Mouse (Mus musculus) stomach, embryonic 15.5 days (tissue): ENCODE results near the gene Myo5c. TPM values are rescaled to one million over a fixed set of nuclear protein-coding genes. Genes with fewer than 3 reads are reported as not detected.

ENCODE experiments used
- ATAC-seq: fragments of 200-750 bp; cut with Nextera tagmentation; 2 replicates; pipeline ENCODE4 v1.8.0; 2017; ENCODE audit warnings: low read depth, moderate number of reproducible peaks, moderate TSS enrichment; ENCODE audit not compliant: insufficient read depth, low FRiP score
- H3K27ac ChIP-seq: fragments of 300-500 bp; sonication (generic); 2 replicates; pipeline ENCODE4 v1.5.1; 2015; ENCODE audit warnings: mild to moderate bottlenecking, inconsistent platforms
- H3K27me3 ChIP-seq: fragments of 300-500 bp; sonication (generic); replicated peaks from 2 replicates; pipeline ENCODE4 v1.6.1; 2015; ENCODE audit warnings: inconsistent platforms
- H3K36me3 ChIP-seq: fragments of 300-500 bp; sonication (generic); 2 replicates; pipeline ENCODE4 v1.6.1; 2015; ENCODE audit warnings: inconsistent platforms
- H3K4me1 ChIP-seq: fragments of 300-500 bp; sonication (generic); 2 replicates; pipeline ENCODE4 v1.6.1; 2015; ENCODE audit warnings: inconsistent platforms
- H3K4me2 ChIP-seq: fragments of 300-500 bp; sonication (generic); 2 replicates; pipeline ENCODE4 v1.6.1; 2015; ENCODE audit warnings: mild to moderate bottlenecking, inconsistent platforms
- H3K4me3 ChIP-seq: fragments of 300-500 bp; sonication (generic); replicated peaks from 2 replicates; pipeline ENCODE4 v1.5.1; 2015; ENCODE audit warnings: inconsistent platforms
- H3K9ac ChIP-seq: fragments of 300-500 bp; sonication (generic); 2 replicates; pipeline ENCODE4 v1.6.1; 2015; ENCODE audit warnings: inconsistent platforms
- H3K9me3 ChIP-seq: fragments of 300-500 bp; sonication (generic); 2 replicates; pipeline ENCODE4 v1.6.1; 2016; ENCODE audit warnings: inconsistent platforms
- WGBS: fragments of 180-500 bp; shearing (Covaris S2); methylation state at CpG from one replicate; pipeline ENCODE4 v1.1.7; 2015; 5-methylcytosine and 5-hydroxymethylcytosine counted together
- polyA plus RNA-seq: library from polyadenylated mRNA; unstranded; fragments of >200 nt; fragmentation: Nextera tagmentation; extraction: Ambion mirVana; gene quantifications from 2 replicates; pipeline ENCODE4 v1.2.1, GENCODE M21; 2015

Myo5c gene
- polyA plus RNA-seq, 1 experiment from 2014 or later = 11.3 TPM

DNA sequence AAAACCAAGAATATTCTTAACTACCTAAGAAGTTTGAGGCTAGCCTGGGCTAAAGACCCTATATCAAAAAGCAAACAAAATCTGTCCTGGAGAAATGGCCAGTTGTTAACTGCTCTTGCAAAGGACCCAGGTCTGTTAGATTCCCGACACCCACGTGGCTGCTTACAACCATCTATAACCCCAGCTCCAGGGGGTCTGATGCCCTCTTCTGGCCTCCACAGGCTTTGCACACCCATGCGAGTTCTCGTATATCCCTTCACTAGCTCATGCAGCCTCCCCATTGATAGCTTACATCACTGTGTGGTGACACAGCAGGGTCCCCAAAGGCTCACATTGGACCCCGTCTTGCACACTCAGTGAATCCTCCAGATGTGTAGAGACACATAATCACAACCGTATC, 53.5 kb downstream of the Myo5c start:
- Histone ChIP-seq H3K4me3 (no peak overlapping the region), H3K27me3 (no peaks in the 10 kb centered on the region), H3K4me2 (no peak overlapping the region), H3K9me3 (no peaks in the 10 kb centered on the region), H3K9ac (no peak overlapping the region), H3K27ac (no peak overlapping the region), H3K4me1 (no peaks in the 10 kb centered on the region), H3K36me3 (no peaks in the 10 kb centered on the region)
- no peak for ATAC-seq
- 84% methylated on average over 6 of the region's 6 CpGs for WGBS

DNA sequence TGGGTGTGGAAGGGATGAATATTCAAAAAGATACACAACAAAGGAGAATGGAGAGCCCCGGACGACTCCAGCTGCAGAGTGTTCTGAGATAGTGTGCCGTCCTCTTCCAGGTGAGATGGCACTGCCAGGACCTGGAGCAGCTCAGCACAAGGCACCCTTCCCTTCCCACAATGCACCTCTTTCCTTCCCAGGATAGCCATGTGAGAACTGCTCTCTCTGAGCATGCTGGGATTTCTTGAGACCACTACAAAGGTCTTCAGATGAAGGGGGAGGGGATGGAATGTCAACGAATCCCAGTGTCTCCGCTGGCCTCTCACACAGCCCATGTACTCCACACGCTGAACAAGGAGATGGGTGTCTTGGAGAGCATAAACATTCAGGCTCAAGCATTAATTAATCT, 55.8 kb downstream of the Myo5c start:
- Histone ChIP-seq H3K4me2 (no peak overlapping the region), H3K9me3 (no peaks in the 10 kb centered on the region), H3K36me3 (no peaks in the 10 kb centered on the region), H3K4me3 (no peak overlapping the region), H3K27me3 (no peaks in the 10 kb centered on the region), H3K4me1 (no peaks in the 10 kb centered on the region), H3K9ac (no peak overlapping the region), H3K27ac (no peak overlapping the region)
- ATAC-seq = no peak
- 56% methylated on average over 6 of the region's 6 CpGs for WGBS

DNA sequence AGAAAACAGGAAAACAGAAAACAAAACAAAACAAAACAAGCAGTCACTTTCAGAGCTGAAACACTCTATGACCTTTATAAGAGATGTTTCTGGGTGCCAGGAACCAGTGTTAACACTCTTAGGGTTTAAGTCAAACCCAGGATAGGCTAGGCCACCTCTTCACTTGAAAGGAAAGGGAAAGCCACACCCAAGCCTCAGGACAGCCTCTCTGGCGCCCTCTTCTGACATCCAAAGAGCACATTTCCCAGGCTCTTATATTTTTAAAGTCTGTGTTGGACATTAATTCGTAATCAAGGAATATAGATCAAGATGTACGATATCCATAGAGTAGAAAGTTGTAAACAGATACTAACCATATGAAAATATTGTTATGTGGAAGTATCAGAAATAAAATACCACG, 57.7 kb downstream of the Myo5c start:
- WGBS = 42% methylated on average over 4 of the region's 4 CpGs
- no peaks in the 10 kb centered on the region for H3K36me3 ChIP-seq

DNA sequence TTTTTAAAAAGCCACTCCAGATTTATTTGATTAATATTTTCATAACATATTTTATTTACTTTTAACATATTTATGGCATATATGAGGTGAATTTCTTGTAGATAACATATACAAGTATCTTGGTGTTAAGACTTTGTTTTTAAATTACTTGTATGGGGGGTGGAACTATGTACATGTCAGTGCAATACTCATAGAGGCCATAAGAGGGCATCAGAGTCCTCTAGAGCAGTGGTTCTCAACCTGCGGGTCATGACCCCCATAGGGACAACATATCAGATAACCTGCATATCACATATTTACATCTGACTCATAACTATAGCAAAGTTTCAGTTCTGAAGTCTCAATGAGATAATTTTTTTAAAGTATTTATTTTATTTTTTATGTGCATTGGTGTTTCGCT, 67.5 kb downstream of the Myo5c start:
- Histone ChIP-seq H3K9ac (no peak overlapping the region), H3K27ac (no peak overlapping the region), H3K4me1 (no peaks in the 10 kb centered on the region), H3K27me3 (no peaks in the 10 kb centered on the region), H3K4me3 (no peak overlapping the region), H3K4me2 (no peak overlapping the region), H3K9me3 (no peaks in the 10 kb centered on the region), H3K36me3 (no peaks in the 10 kb centered on the region)
- WGBS = 81% methylated on average over 2 of the region's 2 CpGs
- no peak for ATAC-seq

More for the DNA sequence above, 57.7 kb downstream of the Myo5c start:
- no peaks in the 10 kb centered on the region for H3K4me1 ChIP-seq
- H3K27ac ChIP-seq = no peak overlapping the region
- no peaks in the 10 kb centered on the region for H3K9me3 ChIP-seq
- no peak for ATAC-seq
- no peak overlapping the region for H3K9ac ChIP-seq
- no peaks in the 10 kb centered on the region for H3K27me3 ChIP-seq
- no peak overlapping the region for H3K4me3 ChIP-seq
- H3K4me2 ChIP-seq = no peak overlapping the region

DNA sequence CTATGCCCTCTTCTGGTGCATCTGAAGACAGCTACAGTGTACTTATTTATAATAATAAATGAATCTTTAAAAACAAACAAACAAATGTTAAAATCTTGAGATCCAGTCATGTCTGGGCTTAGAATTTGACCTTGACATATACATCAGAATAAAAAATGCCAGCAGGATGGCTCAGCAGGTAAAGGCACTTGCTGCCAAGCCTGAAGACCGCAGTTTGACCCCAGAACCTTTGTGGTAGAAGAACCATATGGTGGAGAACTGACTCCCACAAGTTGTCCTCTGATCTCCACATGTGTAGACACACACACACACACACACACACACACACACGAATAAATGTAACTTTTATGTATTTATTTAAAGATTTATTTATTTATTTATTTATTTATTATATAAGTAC, 71.2 kb downstream of the Myo5c start:
- H3K9me3 ChIP-seq = no peaks in the 10 kb centered on the region
- no peak for ATAC-seq
- no peak overlapping the region for H3K4me2 ChIP-seq
- H3K27ac ChIP-seq = no peak overlapping the region
- H3K4me1 ChIP-seq = no peaks in the 10 kb centered on the region
- no peak overlapping the region for H3K9ac ChIP-seq
- H3K36me3 ChIP-seq = no peaks in the 10 kb centered on the region
- WGBS = 76% methylated on average over 2 of the region's 2 CpGs
- no peak overlapping the region for H3K4me3 ChIP-seq
- H3K27me3 ChIP-seq = no peaks in the 10 kb centered on the region

DNA sequence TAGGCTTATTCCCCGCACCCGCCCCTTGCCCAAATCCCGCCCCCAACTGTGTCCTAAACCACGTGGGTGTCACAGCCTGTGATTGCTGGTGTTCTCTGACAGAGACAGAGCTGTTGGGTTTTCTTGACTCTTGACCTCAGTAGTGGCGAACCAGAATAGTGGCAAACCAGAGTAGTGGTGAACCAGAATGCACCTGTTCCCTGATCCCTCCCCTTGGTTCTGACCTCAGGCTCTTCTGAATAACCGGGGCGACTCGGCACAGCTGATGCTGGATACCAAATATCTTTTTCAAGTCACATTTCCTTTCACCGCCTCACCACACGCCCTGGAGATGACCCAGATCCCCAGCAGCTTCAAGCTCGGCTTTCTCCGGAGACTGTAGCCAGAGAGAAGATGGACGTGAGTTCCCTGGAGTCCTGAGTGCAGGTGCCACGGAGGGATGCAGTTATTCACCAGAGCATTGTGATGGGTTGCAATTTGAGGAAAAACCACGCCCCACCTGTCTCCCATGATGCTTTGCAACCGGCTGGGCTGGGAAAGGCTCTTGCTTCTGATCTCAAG, 72.0 kb downstream of the Myo5c start:
- no peaks in the 10 kb centered on the region for H3K4me1 ChIP-seq
- WGBS = 34% methylated on average over 16 of the region's 16 CpGs
- ATAC-seq = no peak
- no peaks in the 10 kb centered on the region for H3K9me3 ChIP-seq
- no peak overlapping the region for H3K9ac ChIP-seq
- H3K36me3 ChIP-seq = no peaks in the 10 kb centered on the region
- H3K4me3 ChIP-seq = no peak overlapping the region
- H3K27ac ChIP-seq = no peak overlapping the region
- 0 out of 2 replicates have a peak overlapping the region, but pooled peaks have one; percentile 2 for H3K4me2 ChIP-seq
- no peaks in the 10 kb centered on the region for H3K27me3 ChIP-seq

DNA sequence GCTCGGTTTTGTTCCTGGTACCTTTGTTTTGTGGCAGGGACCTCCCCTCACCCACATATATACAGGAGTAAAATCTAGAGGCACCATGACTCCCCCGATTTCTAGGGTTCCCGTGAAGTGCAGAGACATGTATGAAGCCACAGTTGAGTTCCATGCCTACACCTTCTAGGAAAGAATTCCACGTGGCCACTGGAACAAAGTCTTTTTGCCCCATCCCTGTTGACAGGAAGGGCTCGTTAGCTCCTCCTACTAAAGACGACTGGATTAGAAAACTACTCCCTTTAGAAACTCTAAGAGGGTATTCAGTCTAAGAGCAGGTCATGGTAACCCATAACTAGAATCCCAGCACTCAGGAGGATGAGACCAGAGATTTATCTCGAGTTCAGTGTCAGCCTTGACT, 72.5 kb downstream of the Myo5c start:
- H3K4me1 ChIP-seq = no peaks in the 10 kb centered on the region
- 35% methylated on average over 7 of the region's 7 CpGs for WGBS
- no peak for ATAC-seq
- no peak overlapping the region for H3K9ac ChIP-seq
- H3K36me3 ChIP-seq = no peaks in the 10 kb centered on the region
- H3K9me3 ChIP-seq = no peaks in the 10 kb centered on the region
- H3K4me3 ChIP-seq = no peak overlapping the region
- no peaks in the 10 kb centered on the region for H3K27me3 ChIP-seq
- H3K4me2 ChIP-seq = 0 out of 2 replicates have a peak overlapping the region, but pooled peaks have one; percentile 2
- no peak overlapping the region for H3K27ac ChIP-seq

DNA sequence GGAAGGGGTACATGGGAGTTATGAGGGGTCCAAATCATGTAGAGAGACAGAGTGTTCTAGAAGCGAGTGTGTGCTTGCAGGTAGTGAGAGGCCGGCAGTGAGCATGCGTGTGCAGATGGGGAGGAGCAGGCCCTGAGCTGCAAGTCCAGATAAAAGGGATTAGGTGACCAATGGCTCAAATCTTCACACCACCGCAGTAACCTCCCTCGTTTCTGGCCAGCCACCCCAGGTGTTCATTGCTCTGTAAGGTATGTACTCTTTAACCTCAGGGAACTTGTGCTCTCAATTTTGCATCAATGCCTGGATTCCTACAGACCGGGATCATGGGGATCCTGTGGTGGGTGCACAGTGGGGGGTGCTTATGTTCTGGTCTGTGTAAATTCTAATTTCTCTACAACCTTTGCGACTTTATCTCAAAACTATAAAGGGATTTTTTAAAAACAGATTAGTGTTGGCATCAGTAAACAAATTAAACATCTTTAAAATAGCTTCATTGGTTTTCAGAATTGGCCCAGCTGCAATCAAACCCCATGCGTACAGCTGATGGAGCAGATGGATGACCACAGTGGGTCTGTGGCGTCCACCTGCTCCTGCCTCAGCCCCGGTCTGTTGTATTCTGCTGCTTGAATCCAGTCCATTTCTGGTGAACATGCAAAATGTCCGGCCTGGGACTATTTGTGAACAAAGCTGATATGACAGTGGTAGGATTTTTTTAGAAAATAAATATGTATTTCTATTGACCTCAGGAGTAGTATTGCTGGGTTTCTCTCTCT, 74.5 kb downstream of the Myo5c start, which contains the start of gene Gnb5:
Gene Gnb5 (plus strand): TSS at position 163 of the 773 bp plus-strand sequence.
- 79% methylated on average over 11 of the region's 11 CpGs for WGBS
- H3K9me3 ChIP-seq = no peaks in the 10 kb centered on the region
- H3K27ac ChIP-seq = no peak within 1 kb of the TSS
- H3K9ac ChIP-seq = no peak within 1 kb of the TSS
- no peak within 1 kb of the TSS for H3K4me2 ChIP-seq
- H3K4me3 ChIP-seq = no peak within 1 kb of the TSS
- no peak for ATAC-seq
- H3K27me3 ChIP-seq = no peaks in the 10 kb centered on the region
- no peaks in the 10 kb centered on the region for H3K36me3 ChIP-seq
- no peaks in the 10 kb centered on the region for H3K4me1 ChIP-seq

DNA sequence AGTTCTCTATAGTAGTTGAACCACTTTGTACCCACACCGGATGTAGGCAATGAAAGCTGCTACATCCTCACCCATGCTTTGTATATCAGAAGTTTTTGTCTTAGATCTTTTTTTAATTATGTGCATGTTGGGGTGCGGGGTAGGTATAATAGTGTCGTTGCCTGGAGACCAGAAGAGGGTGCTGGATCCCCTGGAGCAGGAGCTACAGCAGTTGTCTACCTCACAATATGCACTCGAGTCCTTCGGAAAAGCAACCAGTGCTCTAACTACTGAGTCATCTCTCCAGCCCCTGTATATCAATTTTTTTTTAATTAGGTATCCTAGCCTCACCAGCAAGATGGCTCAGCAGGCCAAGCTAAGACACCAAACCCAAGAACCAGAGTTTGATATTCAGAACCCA, 75.2 kb downstream of the Myo5c start:
- Histone ChIP-seq H3K27me3 (no peaks in the 10 kb centered on the region), H3K4me2 (no peak overlapping the region), H3K9ac (no peak overlapping the region), H3K36me3 (no peaks in the 10 kb centered on the region), H3K4me3 (no peak overlapping the region), H3K4me1 (no peaks in the 10 kb centered on the region), H3K9me3 (no peaks in the 10 kb centered on the region), H3K27ac (no peak overlapping the region)
- WGBS = 83% methylated on average over 5 of the region's 5 CpGs
- no peak for ATAC-seq

DNA sequence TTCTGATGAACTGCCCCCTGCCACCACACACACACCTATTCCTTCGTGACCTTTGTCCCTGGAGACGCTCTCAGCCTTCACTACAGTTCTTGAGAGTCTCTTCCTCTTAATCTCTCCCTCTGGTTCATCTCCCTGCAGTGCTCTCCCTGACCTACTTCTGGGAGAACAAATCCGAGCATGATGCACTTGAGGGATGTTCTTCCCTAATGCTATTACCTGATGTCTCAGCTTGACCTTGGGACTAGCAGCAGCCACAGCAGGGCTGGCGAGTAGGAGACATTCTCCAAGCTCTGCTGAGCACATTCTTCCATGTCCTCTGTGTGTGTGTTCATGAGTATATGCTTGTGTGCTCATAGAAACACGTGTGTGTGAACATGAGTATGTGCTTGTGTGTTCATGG, 76.8 kb downstream of the Myo5c start:
- Histone ChIP-seq H3K4me2 (no peak overlapping the region), H3K27me3 (no peaks in the 10 kb centered on the region), H3K9ac (no peak overlapping the region), H3K36me3 (no peaks in the 10 kb centered on the region), H3K4me1 (0 out of 2 replicates have a peak, but pooled peaks cover 3% of the 10 kb centered on the region), H3K4me3 (no peak overlapping the region), H3K9me3 (no peaks in the 10 kb centered on the region), H3K27ac (no peak overlapping the region)
- 61% methylated on average over 5 of the region's 5 CpGs for WGBS
- ATAC-seq = no peak

DNA sequence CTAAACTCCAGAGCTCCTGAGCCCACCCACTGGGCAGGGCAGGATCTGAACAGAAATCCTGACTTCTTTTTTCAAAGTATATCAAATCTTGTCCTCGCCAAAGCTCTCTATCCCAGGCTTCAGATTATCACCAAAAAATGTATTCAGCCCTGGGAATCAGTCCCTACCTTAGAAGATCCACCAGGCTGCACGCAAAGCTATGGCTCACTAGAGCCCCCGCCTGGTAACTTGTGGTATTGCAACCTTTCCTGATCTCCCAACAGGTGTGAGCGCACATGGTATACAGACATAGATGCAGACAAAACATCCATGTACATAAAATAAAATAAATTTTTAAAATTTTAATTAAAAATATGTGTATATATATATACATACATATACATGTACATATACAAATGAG, 80.2 kb downstream of the Myo5c start:
- H3K9me3 ChIP-seq = no peaks in the 10 kb centered on the region
- no peak overlapping the region for H3K4me3 ChIP-seq
- no peak for ATAC-seq
- no peak overlapping the region for H3K9ac ChIP-seq
- WGBS = 19% methylated on average over 4 of the region's 4 CpGs
- H3K27ac ChIP-seq = no peak overlapping the region
- no peaks in the 10 kb centered on the region for H3K36me3 ChIP-seq
- no peaks in the 10 kb centered on the region for H3K27me3 ChIP-seq
- H3K4me2 ChIP-seq = no peak overlapping the region
- H3K4me1 ChIP-seq = peaks cover 13% of the 10 kb centered on the region; the same call in 1 of the 2 replicates

DNA sequence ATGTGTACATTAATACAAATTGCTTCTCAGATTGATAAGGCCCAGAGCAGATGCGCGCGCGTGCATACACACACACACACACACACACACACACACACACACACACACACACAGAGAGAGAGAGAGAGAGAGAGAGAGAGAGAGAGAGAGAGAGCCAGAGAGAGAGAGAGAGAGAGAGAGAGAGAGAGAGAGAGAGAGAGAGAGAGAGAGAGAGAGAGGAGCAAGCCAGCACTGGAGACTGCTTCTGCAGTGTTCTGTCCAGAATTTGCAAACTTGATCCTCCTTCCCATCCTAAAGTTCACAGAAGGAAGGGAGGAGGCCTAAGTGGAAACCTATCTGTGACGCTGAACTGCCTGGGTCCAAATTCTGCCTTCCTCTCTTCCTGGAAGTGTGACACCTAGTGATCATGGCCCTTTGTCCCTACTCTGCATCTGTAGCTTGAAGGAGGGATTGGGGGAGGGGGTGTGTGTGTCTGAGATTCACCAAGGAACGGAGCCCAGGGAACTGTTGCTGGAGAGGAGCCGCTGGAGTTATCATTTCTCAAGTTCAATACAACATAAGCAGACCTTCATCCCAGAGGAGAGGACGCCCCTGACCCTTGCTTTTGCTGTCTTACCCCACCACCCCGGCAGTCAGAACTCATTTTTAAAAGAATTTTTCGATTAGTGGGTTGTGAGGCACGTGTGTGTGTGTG, 81.5 kb downstream of the Myo5c start:
- Histone ChIP-seq H3K9ac (no peak overlapping the region), H3K4me3 (peak overlapping the region; percentile 74), H3K4me2 (peak overlapping the region; percentile 93), H3K36me3 (no peaks in the 10 kb centered on the region), H3K4me1 (peaks cover 13% of the 10 kb centered on the region; the same call in 1 of the 2 replicates), H3K27me3 (no peaks in the 10 kb centered on the region), H3K27ac (peak overlapping the region; percentile 87), H3K9me3 (no peaks in the 10 kb centered on the region)
- 26% methylated on average over 11 of the region's 11 CpGs for WGBS
- ATAC-seq = no peak
